Mouse (Mus musculus) yolk sac, embryonic 10.5 days (tissue): ENCODE results near the gene Fbn1.

Experiments
- DNase-seq: peaks from one replicate; pipeline ENCODE4 v3.0.0-alpha.2; 2017; ENCODE audit warnings: low spot score

Gene Fbn1

DNA sequence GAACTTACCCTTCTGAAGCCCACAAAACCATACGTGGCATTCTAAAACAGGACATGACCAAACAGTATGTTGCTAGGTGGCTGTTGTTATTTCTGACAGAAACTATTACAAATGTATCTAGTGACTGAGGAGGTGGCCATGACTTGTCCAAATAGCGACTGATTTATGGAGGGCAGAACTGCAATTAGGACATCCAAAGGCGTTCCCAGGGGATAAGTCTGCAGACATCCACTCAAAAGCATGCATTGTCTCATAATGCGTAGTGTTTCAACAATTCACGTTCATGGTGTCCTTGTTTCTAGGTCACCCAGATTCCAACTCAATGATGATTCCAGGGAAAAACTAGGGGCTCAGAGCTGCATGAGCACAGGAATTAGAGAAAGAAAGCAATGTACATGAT lies 53.0 kb downstream of the Fbn1 start:
- DNase-seq = no peak

- DNase-seq = no peak
Measured at GRCm38 (mm10) chr2:125452369-125453097, 55.3 kb downstream of the Fbn1 start.

- DNase-seq = no peak
Measured at GRCm38 (mm10) chr2:125449361-125449760, 58.4 kb downstream of the Fbn1 start.

DNA sequence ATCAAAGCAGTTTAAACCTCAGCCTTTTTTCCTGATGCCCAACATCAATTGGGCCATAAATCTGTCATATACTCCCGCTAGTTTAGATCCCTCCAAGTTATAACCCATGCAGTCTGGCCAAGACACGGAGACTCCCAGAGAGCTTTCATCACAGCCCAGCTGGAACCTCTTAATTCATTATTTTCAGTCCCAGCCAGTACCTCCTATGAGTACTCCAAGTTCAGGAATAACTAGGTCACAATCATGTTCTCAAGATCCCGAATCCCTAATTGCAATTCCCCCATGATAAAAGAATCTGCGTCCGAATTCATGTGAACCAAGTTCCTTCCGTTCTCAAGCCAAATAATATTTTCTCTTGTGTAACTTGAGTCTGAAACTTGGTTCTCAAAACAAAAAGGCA lies 58.9 kb downstream of the Fbn1 start:
- DNase-seq = no peak

DNA sequence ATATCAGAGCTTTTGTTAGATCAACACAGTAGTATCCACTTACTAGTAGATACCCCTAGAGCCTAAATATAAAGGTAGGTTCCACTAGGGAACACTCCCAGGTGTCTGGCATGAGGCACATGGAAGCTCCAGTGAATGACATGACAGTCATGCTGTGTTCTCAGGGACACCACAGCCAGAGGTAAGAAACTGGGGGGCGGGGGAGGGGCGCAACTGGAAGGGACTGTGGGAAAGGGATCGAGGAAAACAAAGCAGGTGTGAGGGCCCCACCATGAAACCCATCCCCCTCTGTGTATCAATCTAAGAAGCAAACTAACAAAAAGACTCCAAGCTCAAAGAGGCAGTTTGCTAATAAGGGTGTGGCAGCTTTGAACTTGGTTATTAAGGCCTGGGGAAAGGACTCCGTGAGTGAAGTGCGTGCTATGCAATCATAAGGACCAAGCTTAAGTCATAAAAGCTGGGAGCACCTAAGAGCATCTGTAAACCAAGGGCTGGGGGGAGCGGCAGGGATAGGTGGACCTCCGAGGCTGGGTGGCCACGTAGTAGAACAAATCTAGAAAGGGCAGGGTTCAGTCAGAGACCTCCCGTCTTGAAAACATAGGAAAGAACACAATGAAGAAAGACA lies 60.4 kb downstream of the Fbn1 start:
- DNase-seq = no peak

DNA sequence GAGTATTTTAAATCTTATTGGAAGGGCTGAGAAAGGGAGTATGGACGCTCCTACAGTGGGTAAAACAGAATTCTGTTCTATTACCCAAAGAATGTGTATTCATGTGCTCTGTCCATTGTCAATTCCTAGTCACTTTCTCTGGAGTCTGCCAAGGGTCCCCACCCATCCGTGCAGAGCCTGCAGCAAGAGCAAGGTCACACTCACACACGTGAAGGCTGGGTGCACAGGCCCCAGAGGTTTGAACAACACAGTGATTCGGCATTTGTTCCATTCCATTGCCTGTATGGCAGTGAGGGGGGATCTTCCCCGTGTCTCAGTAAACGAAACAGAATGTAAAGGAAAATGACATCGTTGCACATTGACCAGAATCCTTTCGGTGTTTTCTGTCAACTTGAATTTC lies 69.4 kb downstream of the Fbn1 start:
- no peak for DNase-seq

- no peak for DNase-seq
Measured at GRCm38 (mm10) chr2:125436240-125436639, 71.6 kb downstream of the Fbn1 start.

DNA sequence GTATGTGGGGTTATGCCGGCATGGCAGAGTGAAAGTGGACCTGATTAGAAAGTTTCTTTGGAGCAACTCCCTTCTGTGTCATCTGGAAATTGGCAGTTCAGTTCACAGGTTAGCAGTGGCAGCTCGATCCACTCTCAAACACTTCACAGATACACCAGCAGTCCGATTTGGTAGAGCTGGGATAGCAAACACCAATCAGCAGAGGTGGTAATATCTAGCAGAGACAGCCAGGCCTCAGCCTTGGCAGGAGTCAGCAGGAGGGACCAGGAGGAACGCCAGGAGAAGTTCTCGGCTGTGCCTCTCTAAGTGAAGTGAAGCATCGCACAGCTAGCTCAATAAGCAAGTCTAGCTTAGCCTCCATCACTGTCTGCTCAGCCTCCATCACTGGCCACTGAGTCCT lies 74.3 kb downstream of the Fbn1 start:
- no peak for DNase-seq

GRCm38 (mm10) chr2:125431491-125431890 lies 76.3 kb downstream of the Fbn1 start:
- no peak for DNase-seq

DNA sequence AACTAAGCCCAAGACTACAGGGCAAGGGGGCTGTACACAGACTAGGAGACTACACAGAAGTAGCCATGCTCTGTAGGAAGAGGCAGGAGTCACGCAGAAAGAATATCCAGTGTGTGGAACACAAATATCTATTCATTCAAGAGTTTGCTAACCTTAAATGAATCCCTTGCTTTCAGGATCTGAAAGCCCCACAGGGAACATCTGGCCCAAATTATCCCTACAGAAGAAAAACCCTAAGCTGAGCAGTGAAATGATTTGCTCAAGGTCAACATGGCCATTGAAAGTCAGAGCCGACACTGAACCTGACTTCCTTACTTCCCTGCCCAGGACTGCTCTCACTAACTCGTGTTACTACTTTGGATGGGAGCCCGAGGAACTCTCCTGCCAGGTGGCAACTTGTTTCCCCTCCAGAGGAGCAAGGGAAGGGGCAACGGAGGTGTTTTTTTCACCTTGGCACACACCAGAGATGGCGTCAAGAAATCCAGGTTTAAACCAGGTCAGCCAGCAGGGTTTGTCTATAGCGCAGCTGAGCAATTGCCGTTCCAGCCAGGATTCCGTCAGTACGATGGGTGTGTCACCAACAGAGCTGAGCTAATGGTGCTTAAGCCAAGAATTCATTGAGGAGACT lies 78.9 kb downstream of the Fbn1 start:
- no peak for DNase-seq

- DNase-seq = no peak
Measured at GRCm38 (mm10) chr2:125420604-125421003, 87.2 kb downstream of the Fbn1 start.

DNA sequence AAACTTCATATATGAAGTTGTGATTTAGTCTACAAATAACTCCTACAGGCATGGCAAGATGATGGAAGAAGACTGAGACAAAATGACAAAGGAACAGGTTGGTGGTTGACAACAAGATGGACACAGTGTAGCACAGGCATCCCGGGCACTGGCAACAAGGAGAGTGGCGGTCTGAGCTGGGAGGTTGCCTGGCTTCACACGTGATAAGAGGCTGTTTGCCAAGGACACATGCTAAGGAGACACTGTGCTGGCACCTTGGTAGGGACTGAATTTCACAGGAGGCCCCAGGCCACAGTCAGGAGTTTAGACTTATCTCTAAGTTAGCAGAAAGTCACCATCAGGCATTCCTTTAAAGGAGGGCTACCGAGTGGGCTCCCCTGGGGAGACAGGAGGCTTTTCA lies 88.1 kb downstream of the Fbn1 start:
- no peak for DNase-seq

GRCm38 (mm10) chr2:125418546-125418945 lies 89.2 kb downstream of the Fbn1 start:
- DNase-seq = no peak

- no peak for DNase-seq
Measured at GRCm38 (mm10) chr2:125416541-125417245, 91.1 kb downstream of the Fbn1 start.

DNA sequence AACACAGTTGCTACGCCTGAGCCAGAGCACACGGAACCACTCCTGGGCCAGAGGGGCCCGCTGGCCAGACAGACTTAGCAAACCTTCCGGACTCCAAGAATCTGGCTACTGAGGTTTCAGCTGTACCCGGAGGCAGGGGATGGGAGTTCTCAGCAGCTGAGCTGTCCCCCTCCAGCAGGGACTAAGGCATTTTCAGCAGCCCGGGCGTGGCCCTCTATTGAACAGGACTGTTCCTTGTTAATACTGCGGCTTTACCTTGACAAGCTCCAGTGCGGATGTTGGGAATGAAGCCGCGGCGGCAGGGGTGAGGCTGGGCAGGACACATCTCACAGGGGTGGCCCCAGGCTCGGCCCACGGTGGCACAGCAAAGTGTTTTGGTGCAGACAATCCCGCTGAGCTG lies 95.4 kb downstream of the Fbn1 start:
- no peak for DNase-seq

DNA sequence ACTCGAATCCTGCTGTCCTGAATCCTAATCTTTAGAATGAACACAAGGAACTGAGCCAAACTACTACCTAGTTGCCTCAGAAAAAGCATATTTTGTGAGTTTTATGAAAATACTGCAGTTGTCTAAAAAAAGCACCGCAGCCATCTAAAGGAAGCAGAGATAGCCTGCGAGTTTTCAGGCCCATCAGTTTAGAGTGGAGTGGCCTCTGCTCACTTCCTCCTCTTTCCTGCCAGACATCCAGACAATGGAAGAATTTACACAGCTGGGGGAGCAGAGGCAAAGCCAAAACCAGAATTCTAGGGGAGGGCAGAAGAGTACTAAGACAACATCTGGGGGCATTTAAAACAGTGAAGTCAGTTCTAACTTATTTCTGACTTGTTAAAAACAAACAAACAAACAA lies 96.0 kb downstream of the Fbn1 start:
- DNase-seq = no peak

DNA sequence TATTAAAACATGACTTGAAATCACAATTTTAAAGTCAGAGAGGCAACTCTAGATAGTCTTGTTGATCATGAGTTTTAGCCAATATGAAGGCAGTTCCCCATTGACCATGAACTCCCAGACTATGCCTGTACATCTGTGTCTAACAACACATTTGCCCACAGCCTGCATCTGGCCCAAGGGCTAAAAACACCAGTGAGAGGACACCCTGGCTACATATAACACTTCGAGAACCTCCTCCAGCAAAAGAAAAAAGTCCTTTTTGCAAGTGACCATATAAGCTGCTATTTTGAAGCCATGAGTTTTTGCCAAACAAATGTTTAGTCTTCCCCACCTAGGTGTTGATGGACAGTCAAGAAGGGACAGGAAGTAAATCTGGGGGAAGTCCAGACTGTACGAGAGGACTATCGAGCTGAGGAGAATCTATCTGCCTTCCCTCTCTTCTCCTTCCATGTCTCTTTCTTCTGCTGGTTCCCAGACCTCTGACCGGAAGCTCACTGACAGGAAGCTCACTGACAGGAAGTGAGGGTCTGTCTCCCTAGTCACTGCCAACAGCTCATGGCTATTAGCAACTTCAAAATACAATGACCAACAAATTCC lies 103.2 kb downstream of the Fbn1 start:
- DNase-seq = no peak

DNA sequence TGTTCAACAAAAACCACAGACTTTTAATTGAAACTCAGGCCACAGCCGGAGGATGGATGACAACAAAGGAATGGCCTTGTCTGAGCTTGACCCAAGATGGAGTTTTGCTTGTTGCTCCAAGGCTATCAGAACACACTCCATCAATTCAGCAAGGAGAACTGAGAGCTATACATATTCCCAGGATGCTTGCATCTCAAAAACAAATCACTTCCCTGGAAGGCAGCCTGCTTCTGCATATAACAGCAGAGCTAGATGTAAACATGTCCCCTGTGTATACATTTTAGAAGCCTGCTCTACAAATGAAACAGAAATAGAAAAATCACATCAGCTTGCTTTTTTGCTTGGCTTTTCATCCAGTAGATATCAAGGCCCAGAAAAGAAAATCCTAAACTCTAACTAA lies 105.5 kb downstream of the Fbn1 start:
- no peak for DNase-seq

DNA sequence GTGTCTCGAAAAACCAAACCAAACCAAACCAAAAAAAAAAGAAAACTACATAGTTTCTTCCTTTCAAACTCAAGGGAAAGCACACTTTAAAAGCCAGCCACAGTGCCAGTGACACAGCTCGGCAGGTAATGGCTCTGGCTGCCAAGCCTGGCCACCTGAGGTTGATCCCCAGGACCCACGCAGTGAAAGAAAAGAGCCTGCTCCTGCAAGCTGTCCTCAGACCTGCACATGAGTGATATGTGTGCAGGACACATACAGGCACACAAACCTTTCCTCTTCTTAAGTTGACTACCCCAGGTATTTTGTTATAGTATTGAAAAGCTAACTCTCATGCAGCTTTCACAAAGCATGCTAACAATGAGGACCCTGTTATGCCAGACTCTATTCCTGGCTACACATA lies 107.7 kb downstream of the Fbn1 start:
- DNase-seq = no peak

GRCm38 (mm10) chr2:125397796-125398195 lies 110.0 kb downstream of the Fbn1 start:
- DNase-seq = no peak

DNA sequence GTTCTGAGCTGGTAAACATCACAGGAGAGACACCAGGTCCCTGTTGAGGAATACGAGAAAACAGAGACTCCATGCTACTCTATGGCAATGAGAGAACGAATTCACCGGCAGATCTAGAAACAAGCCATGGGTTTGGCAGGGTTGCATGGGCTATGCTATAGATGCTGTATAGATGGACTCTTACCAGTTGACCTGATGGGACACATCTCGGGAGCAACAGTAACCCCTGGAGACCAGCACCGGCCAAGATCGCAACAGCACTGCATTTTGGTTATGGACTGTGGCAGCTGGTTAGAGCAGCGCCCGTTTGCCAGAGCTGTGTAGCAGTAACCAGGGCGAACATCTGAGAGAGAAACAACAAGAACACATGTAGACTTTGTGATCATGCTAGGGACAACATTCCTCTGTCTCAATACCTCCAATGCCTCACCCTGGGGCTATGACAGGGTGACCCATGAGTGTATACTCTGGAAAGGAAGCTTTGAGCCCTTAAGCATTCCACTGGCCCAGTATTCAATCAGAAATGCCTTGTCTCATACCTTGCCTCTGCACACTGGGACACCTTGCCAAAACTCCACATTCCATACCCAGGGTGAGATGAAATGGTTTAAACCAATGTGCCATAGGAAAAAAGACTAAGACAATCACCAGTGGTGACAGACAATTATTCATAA lies 113.2 kb downstream of the Fbn1 start:
- DNase-seq = no peak

DNA sequence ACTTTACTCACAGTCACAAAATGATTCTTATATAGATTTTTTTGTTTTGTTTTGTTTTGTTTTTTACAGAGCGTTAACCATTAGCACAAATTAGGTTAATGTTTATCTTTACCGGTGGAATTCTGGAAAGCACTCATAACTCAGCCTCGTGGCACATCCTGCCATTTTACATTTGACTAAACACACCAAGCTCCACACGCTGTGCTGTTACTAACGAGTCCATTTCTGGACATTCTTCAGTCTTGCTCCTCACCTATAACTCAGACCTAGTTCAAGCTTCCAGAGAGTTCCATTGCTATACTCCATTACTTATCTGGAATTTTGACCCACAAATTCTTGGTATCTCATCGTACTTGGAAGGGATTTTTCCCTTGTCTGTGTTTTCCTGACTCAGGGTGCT lies 116.2 kb downstream of the Fbn1 start:
- no peak for DNase-seq
